Mouse (Mus musculus) stomach, postnatal 0 days (tissue): ENCODE results near the gene Syt8.

ENCODE experiments used
- CTCF ChIP-seq: IDR thresholded peaks from 2 replicates; pipeline ENCODE4 v1.5.1; 2016; ENCODE audit warnings: antibody characterized with exemption, low read depth, mild to moderate bottlenecking, moderate library complexity
- EP300 ChIP-seq: optimal IDR thresholded peaks from 2 replicates; pipeline ENCODE3; 2016; ENCODE audit warnings: antibody characterized with exemption

DNA sequence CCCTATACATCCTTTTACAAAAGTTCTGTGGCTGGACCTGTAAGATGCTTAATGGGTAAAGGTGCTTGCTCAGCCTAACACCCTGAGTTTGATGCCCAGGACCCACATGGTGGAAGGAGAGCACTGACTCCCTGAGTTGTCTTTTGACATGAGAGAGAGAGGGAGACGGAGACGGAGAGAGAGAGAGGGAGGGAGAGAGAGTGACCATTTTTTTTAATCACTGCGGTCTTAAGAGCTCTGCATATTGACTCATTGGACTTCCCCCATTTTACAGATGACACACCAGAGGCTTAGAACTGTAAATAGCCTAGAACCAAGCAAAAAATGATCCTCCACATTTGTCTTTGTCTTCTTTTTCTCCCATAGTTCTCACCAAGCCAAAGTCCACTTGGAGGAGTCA lies 53.4 kb downstream of the Syt8 start:
- TF ChIP-seq CTCF (no peak), EP300 (no peak)
